Mouse (Mus musculus) adrenal gland, adult 18-20 months (tissue): Measurements from ENCODE around the gene Vamp2. TPM values are rescaled to one million over a fixed set of nuclear protein-coding genes. Genes with fewer than 3 reads are reported as not detected.

Experiments used
- DNase-seq, 2 experiments: peaks; one replicate each; pipeline ENCODE4 v3.0.0; 2021 to 2022; ENCODE audit warnings: low spot score in 2 of 2
- total RNA-seq, 2 experiments: library from RNA; stranded (reverse); gene quantifications; 1 replicate in 1 of 2; 2 replicates in 1 of 2; pipeline ENCODE4 v1.2.3; 2021

The Vamp2 gene
- total RNA-seq, 2 experiments from 2014 or later, result 106 to 137 TPM

DNA sequence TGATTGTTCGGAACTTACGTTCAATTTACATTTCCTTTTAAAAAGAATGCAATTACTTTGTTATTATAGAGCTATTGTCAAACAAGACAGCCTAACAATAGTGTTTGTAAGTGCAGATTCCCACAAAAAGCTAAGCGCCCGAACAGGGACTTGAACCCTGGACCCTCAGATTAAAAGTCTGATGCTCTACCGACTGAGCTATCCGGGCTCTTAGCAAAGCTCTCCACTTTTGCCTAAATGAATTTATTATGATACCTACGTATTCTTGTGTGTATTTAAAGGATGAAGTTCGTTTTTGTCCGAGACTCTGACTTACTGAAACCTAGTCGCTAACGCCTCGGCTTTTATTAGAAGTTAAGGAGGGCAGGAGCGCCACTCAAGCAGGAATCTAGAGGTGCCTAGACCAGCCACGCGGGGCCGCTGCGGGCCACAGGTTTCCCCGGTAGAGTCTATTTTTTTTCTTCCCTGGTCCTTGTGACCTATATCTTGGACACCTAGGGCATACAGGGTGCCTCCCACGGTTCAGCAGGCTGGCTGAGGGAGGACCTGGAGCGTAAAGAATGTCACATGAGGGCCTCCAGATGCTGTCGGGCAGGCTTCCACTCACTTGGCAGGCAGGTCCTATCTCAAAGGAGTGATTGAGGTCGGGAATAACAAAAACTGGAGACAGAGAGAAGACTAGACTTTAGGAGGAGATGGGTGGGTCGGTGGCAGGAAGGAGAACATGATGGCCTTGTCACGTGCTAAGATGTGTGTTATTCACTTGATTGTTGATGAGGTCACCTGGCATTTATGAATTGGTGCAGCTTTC lies 37.0 kb downstream of the Vamp2 start:
- peak; percentile 73 to 76 for DNase-seq

DNA sequence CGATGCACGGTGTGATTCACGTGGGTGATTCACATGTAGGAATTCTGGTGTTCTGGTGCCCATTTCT lies 37.4 kb downstream of the Vamp2 start, which contains the start of gene Aloxe3:
Gene Aloxe3 (plus strand): TSS at position 45 of the 67 bp plus-strand sequence.
- DNase-seq, result no peak

DNA sequence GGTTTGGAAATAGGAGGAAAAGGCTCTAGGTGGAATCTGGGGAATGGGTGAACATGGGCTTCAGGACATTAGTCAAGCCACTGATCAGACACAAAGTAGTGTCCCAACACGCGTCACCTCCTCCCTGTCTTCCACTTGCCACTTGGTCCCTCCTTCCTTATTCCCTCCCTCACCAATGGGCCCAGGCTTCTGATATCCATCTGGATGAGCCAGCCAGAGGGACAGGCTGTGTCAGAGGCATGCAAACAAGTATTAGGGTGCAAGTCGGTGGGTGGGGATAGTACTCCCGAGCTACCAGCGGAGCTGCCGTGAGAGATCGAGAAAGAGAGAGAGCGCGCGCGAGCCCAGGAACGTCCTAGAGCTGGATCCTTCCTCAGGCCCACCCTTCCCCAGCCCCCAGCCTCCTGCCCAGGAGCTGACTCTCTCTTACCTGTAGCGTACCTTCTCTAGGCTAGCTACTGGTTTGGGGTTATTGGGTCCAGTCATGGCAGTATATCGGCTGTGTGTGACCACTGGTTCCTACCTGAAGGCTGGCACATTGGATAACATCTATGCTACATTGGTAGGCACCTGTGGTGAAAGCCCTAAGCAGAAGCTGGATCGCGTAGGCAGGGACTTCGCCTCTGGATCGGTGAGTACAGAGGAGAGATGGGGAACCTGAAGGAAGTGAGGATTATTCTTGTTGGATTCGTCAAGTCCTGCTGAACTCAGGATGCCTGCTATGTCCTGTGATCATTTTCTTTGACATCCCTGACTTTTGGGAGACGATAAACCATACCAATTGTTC lies 37.8 kb downstream of the Vamp2 start:
- peak in 1 of 2 experiments; percentile 36 for DNase-seq

DNA sequence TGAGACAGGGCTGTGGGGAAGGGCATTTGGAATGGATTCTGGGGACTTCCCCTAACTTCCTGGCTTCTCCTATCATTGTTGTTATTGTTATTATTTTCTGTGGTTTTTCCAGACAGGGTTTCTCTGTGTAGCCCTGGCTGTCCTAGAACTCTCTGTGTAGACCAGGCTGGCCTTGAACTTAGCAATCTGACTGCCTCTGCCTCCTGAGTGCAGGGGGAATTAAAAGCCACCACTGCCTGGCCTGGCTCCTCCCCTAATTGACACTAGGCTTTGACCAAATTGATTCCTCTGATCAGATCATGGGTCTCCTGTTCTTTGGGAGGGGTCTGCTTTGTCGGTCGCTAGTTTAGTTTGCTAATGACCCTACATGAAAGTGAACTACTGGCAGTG lies 38.4 kb downstream of the Vamp2 start:
- no peak for DNase-seq

DNA sequence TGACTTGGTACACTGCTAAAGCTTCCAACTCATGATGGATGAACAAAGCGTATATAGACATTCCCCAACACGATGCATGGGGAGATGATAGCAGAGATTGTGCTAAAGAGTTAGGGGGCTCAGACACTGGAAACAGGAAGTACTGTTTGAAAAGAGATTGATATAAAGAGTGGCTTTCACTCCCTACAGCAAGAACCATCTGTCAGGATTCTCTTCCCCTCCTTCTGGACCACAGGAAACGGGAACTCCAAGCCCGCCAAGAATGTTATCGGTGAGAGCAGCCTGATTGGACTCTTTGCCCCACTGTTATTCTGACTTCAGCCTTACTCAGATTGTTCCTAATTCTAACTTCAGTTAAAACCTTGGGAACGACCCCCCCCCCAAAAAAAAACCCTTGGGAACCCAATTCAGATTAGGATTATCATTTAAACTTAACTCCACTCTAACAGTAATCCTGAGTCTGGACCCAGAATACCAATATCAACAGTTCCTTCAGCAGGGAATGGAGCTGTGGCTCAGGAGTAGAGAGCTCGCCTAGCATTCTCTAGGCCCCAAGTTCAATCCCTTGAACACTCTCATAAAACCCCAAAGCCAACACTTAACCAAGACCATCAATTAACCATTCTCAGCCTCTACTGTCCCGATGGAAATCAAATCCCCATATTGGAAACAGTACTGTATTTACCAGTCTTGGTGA lies 40.3 kb downstream of the Vamp2 start:
- no peak for DNase-seq

DNA sequence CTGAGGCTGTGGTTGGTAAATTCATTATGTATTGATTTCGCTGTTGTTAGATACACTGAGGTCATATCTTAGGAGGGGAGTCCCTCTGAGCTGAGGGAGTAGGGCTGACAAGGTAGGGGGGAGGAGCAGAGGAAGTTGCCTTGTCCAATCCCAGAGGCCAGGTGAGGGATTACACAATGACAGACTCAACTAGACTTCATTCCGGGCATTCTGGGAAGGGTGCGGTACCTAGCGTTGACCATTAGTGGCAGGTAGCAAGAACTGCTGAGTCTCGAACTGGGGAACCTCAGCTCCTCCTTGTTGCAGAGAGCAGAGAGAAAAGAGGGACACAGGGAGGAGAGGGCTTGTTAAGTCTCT lies 45.3 kb downstream of the Vamp2 start:
- DNase-seq, result no peak

DNA sequence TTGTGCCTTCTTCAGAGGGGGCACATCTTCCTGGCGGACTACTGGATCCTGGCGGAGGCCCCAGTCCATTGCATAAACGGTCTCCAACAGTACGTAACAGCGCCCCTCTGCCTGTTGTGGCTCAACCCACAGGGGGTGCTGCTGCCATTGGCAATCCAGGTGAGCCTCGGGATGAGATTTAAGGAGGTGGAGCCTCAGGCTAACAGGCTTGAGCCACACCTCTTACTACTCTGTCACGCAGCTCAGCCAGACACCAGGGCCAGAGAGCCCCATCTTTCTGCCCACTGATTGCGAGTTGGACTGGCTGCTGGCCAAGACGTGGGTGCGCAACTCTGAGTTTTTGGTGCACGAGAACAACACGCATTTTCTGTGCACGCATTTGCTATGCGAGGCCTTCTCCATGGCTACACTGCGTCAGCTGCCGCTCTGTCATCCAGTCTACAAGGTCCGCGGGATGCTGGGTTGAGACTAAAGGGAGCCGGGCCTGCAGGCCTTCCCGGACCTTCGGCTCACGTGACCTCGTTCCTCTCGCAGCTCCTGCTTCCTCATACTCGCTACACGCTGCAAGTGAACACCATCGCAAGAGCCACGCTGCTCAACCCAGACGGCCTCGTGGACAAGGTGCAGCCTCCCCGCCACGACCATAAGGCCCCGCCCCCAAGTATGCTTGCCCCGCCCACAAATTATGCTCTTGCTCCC lies 45.8 kb downstream of the Vamp2 start:
- peak; percentile 47 to 55 for DNase-seq

DNA sequence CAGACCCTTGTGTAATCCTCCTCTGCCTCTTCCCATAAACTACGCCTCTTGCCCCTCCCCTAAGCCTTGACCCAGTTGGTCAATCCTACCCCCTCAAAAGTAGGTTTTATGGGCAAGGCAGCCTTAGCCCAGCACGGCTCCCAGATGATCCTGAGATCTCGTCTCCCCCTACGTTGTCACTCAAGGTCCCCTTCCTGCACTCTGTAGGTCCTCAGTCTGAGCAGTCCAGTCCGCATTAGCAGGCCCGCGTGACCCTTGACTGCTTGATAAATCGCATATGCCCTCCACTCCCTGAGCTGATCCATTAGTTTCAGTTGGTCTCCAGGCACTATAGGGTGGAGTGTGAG lies 46.3 kb downstream of the Vamp2 start:
- no peak for DNase-seq

DNA sequence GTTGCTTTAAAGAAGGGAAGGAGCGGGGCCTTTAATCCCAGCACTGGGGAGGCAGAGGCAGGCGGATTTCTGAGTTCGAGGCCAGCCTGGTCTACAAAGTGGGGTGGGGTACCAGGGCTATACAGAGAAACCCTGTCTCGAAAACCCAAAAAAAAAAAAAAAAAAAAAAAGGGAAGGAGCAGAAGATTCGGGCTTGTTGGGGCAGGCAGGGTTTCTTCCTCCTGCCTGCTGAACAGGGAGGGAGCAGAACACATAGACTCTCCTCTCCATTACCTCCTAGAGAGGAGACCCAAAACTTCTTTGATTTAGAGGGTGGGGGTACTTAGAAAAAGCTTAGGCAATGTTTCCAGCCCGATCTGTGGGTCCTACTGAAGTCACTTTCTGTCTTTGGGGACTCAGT lies 47.1 kb downstream of the Vamp2 start:
- no peak for DNase-seq

Other genes starting within 250 kb of the Vamp2 start
- gene Ndel1, start 216.6 kb upstream of the Vamp2 start, total RNA-seq, result 10 to 100 TPM; 76.9 to 85.9 TPM
- not detected for gene Rnf222, start 199.9 kb upstream of the Vamp2 start, total RNA-seq
- 1,000 to 10,000 TPM; 1,157 to 1,226 TPM for gene Rpl26, start 186.9 kb upstream of the Vamp2 start, total RNA-seq
- gene Odf4, start 161.4 kb upstream of the Vamp2 start, total RNA-seq, result under 1 TPM in 1 of 2 experiments, not detected in 1; 0.46 TPM
- 10 to 100 TPM; 18.5 to 19.5 TPM for gene Arhgef15, start 131.0 kb upstream of the Vamp2 start, total RNA-seq
- gene Slc25a35, start 120.4 kb upstream of the Vamp2 start, total RNA-seq, result 10 to 100 TPM; 30.6 to 55.5 TPM
- gene Rangrf, start 113.3 kb upstream of the Vamp2 start, total RNA-seq, result 10 to 100 TPM; 13.5 to 16.7 TPM
- gene Pfas, start 80.0 kb upstream of the Vamp2 start, total RNA-seq, result 10 to 100 TPM; 26.4 to 30.4 TPM
- gene Ctc1, start 72.6 kb upstream of the Vamp2 start, total RNA-seq, result 10 to 100 TPM; 20.3 to 28.9 TPM
- 1 to 10 TPM; 1.4 to 1.9 TPM for gene Aurkb, start 42.8 kb upstream of the Vamp2 start, total RNA-seq
- gene Borcs6, start 28.8 kb upstream of the Vamp2 start, total RNA-seq, result 10 to 100 TPM; 23.7 to 23.9 TPM
- 10 to 100 TPM in 1 of 2 experiments, 1 to 10 TPM in 1; 8.1 to 11.9 TPM for gene Tmem107, start 17.7 kb upstream of the Vamp2 start, total RNA-seq
- 10 to 100 TPM; 66.6 to 77.7 TPM for gene Per1, start 6.7 kb downstream of the Vamp2 start, total RNA-seq
- under 1 TPM in 1 of 2 experiments, not detected in 1; 0.26 TPM for gene Hes7, start 31.9 kb downstream of the Vamp2 start, total RNA-seq
- under 1 TPM; 0.43 to 0.61 TPM for gene 9130213A22Rik, start 34.1 kb downstream of the Vamp2 start, total RNA-seq
- gene Aloxe3, start 37.4 kb downstream of the Vamp2 start, total RNA-seq, result 1 to 10 TPM; 1.1 to 1.6 TPM
- gene Alox12b, start 68.5 kb downstream of the Vamp2 start, total RNA-seq, result not detected
- not detected for gene Alox8, start 109.4 kb downstream of the Vamp2 start, total RNA-seq
- under 1 TPM in 1 of 2 experiments, not detected in 1; 0.07 TPM for gene Gucy2e, start 148.5 kb downstream of the Vamp2 start, total RNA-seq
- 1 to 10 TPM; 3.6 to 4.1 TPM for gene Cntrob, start 235.3 kb downstream of the Vamp2 start, total RNA-seq
- 10 to 100 TPM; 57.8 to 60.1 TPM for gene Trappc1, start 235.5 kb downstream of the Vamp2 start, total RNA-seq
- gene Kcnab3, start 237.8 kb downstream of the Vamp2 start, total RNA-seq, result 1 to 10 TPM; 6.8 to 8.8 TPM